Mouse (Mus musculus) layer of hippocampus, adult 9-10 months (tissue): Measurements from ENCODE around the gene 1700029P11Rik.
A peak's percentile ranks its signal among the peaks of the same experiment; 100 is the strongest.

Experiments used
- DNase-seq: peaks from one replicate; pipeline ENCODE4 v3.0.0; 2022; ENCODE audit warnings: low spot score

The 1700029P11Rik gene

DNA sequence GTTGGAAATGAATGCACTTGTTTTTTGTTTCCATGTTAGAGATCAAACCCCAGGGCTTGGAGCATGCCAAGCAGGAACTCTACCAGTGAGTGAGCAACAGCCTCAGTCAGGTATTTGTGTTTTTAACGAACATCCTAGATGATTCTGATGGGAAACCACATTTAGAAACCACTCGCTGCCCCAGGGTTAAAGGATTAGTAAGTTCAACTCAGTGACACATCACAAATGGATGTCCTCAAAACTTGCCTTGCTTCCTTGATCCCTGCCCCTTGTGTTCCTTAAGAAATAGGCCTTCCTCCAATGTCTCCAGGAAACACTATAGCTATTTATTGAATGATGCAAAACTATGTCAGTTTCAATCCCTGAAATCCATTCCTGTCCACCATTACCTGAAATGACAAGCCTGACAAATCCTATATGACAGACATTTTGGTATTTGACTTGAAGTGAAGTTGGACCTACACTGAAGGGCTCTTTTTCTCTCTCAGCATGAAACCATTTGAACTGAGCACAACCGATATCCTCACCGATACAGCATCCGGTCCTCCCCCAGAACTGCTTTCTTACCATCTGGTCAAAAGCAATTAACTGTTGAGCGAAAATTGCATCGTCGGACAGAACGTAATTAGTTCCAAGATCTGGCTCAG lies 34.5 kb downstream of the 1700029P11Rik start:
- DNase-seq, result no peak

DNA sequence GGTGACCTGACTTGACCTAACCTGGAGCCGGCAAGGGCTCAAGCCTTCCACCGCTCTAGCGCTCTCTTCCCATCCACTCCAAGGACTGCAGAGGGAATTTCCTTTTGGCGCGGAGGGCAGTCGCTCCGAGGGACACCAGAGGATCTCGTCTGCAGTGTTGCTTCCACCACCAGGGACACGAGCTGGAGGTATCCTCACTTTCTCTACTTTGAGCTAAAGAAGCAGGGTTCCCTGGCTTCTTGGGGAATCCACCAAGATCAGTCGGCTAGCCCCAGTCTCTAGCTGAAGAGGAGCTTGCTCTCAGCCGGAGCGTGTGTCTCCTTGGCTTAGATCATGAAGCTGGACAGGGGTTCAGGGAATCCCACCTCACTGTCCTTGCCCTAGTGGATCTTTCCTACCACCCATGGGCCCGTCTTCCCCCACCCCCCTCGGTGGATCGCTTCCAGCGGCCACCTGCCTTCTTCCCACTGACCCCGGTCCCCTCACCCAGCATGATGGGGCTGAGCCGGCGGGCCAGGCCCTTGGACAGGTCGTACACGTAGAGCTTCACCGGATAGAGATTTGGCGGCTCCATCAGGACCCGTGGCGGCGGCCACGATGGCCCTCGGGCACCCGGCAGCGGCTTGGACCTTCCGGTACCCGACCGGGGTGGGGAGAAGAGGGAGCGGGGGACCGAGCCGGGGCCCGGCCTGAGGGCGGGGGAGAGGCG lies 35.2 kb downstream of the 1700029P11Rik start:
- DNase-seq, result peak; percentile 11

DNA sequence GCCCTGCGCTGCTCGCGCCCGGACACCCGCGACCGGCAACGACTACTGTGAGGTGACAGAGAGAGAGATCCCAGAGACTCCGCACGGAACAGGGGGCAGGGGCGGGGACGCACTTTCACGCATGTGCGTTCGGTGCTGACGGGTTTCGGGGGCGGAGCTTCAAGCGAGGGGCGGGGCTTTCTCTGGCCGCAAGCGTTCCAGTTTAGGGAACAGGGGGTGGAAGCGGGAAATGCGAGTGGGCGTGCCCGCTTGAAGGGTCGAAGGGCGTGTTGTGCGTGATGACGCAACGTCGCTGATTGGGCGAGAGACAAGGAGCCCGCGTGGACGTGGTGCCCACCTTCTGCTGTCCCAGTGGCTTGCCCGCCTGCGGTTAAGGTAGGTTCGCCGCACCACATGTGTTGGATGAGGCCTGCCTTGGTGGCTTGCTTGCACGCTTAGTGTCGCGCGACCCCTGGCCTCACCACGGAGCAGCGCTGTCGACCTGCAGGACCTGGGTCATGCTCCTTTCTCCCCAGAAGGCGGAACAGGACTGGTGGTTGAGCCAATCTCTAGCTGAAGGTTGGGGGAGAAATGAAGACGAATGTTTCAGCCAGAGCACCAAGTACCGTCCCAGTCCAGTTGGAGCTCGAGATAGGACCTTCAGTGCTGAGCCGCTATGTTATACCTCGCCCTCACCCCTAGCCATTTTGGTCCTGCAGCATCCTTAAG lies 35.9 kb downstream of the 1700029P11Rik start:
- peak; percentile 97 for DNase-seq

DNA sequence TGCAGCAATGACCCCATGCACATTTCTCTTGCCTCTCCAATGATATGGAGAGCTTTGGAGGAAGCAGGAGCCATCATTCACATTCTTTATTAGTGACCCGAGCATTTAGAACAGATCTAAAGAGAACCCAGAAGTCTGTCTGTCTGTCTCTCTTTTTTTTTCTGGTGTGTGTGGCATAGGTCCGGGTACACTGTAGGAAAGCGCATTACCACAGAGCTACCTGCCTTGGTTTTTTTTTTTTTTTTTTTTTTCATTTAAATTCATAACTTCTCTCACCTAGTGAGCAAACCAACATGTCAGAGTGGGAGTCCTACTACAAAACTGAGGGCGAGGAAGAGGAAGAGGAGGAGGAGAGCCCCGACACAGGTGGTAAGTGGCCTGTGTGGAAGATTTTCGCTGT lies 36.5 kb downstream of the 1700029P11Rik start:
- DNase-seq, result no peak

DNA sequence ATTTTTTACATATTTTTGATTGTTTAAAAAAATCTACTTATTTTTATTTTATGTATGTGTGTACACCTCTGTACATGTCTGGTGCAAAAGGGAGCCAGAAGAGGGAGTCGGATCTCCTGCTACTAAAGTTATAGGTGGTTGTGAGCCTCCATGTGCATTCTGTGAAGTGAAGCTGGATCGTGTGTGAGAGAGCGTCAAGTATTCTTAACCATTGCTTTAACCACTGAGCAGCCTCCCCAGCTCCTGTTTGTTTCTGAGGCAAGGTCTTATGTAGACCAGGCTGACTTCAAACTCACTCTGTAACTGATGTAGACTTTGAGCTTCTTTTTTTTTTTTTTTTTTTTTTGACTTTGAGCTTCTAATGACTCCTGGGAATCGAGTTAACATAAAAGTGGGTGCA lies 37.1 kb downstream of the 1700029P11Rik start:
- no peak for DNase-seq

DNA sequence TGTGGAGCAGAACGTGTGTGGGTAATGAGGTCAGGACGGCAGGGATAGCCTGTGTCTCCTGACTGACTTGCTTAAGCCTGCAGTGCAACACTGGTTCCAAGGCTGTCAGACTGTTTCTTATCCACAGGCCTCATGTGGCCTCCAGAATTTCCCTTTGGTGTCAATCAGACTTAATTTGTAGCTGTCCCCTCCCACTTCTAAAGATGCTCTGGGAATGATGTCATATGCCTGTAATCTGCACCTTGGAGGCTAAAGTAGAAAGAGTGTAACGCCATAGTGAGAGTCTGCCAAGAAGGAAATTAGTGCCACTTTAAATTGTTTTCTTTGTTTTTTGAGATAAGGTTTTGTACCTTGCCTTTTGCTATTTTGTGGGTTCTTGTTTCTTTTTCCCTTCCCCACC lies 38.9 kb downstream of the 1700029P11Rik start:
- DNase-seq, result no peak

DNA sequence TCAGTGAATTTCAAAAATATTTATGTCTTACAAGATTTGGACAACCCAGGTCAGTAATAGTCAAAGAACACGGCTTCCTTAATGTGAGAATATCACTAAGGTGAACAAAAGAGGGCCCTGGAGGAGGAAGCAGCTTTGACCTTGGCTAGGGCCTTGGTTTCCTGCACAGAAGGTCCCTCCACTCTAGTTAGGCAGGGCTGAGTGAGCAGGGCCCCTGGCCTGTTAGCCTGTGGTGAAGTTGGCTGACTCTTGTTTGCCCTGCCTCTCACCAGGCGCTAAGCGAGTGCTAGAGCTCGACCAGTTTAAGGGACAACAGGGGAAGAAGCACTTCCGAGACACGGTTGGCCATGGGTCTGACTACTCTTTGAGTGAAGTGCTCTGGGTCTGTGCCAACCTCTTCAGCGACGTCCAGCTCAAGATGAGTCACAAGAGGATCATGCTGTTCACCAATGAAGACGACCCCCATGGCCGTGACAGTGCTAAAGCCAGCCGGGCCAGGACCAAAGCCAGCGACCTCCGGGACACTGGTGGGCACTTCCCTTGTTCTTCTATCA lies 42.3 kb downstream of the 1700029P11Rik start:
- no peak for DNase-seq

DNA sequence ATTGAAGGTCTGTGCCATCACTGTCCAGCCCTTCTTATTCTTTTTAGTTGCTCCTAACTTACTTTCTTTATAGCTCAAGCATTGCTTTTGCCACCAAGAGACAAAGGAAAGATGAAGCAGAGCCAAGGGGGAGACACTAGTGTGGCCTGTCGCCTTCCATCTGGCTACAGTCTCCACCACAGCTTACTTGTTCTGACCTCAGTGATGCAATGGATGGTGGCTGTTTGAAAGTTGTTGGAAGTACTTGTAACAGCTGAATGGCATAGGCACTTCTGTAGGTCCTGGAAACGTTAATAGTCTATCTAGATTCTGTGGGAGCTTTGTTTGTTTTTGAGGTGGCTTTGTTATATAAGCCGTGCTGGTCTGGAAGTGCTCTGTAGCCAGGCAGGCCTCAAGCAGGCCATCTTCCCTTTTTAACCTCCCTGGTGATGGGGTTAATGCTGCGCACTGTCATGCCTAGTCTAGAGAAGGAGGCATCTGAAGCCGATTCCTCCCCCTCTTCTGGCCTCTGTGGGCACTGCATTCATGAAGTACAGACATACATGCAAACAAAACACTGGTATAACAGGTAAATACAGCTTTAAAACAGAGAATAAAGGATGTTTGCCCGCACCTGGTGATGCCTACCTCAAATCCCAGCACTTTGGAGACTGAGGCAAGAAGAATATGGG lies 43.8 kb downstream of the 1700029P11Rik start:
- DNase-seq, result no peak

DNA sequence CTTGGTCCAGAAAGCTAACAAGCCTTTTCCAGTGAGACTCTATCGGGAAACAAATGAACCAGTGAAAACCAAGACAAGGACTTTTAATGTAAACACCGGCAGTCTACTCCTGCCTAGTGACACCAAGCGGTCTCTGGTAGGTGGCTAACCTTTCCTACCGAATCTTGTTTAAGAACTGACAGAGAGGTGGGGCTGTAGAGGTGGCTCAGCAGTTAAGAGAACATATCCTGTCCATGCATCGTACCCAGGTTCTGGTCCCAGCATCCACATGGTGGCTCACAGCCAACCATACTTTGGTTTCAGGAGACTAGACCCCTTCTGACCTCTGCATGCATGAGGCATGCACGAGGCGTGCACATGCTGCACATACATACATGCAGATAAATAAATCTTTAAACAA lies 46.9 kb downstream of the 1700029P11Rik start:
- no peak for DNase-seq

DNA sequence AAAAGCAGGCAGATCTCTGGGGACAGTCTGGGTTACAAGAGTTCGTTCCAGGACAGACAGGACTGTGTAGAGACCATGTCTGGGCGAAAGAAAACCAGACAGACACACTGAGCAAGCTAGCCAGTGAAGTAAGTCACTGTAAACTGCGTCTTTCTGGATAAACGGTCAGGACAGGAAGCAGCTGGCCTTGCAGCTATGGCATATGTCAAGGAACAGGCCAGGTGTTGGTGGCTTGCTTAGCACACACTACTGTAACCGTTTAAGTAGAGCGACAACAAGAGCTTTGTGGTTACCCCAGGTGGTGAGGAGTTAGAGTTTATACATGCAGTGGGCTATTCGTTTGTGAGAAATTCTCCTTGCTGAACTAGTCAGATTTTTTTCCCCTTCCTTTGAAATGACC lies 47.4 kb downstream of the 1700029P11Rik start:
- no peak for DNase-seq
